In genomic region chr1:39452203-39452602, GRCm38 (mm10) we compare ENCODE assay signal across 21 mouse cellular contexts.
"Had no signal": no experiment of that assay in that cellular context is flagged by ENCODE, and none has a peak within 500 bp of the region (broad histone marks: within the 10 kb centered on the region; RNA-seq: fewer than 3 reads in every experiment).

No protein-coding gene starts in this region.

- H3K9ac ChIP-seq: limb, embryonic 12.5 days; limb, embryonic 15.5 days; liver, embryonic 14.5 days; lung, embryonic 15.5 days; midbrain, embryonic 13.5 days; neural tube, embryonic 13.5 days; stomach, embryonic 15.5 days had no signal

- H3K4me3 ChIP-seq: limb, embryonic 12.5 days; limb, embryonic 15.5 days; lung, embryonic 15.5 days; midbrain, embryonic 10.5 days; midbrain, embryonic 13.5 days; myocyte; neural tube, embryonic 13.5 days; stomach, embryonic 15.5 days had no signal

- DNase-seq: kidney, adult 9 months; kidney, postnatal 14 days; kidney, postnatal 4 days; left cerebral cortex, postnatal 4 days; lung, adult 18-20 months; lung, postnatal 10 days; lung, postnatal 36 days; retina, postnatal 1 day; right cerebral cortex, postnatal 25 days; spleen, adult 18-20 months; thymus, postnatal 25 days had no signal

- H3K27ac ChIP-seq: limb, embryonic 12.5 days; limb, embryonic 15.5 days; liver, embryonic 14.5 days; lung, embryonic 15.5 days; midbrain, embryonic 10.5 days; midbrain, embryonic 13.5 days; neural tube, embryonic 13.5 days; stomach, embryonic 15.5 days had no signal

- H3K9me3 ChIP-seq: limb, embryonic 12.5 days; limb, embryonic 15.5 days; lung, embryonic 15.5 days; midbrain, embryonic 10.5 days; midbrain, embryonic 13.5 days; neural tube, embryonic 13.5 days; stomach, embryonic 15.5 days had no signal

- H3K4me2 ChIP-seq: limb, embryonic 12.5 days; limb, embryonic 15.5 days; lung, embryonic 15.5 days; midbrain, embryonic 13.5 days; neural tube, embryonic 13.5 days; stomach, embryonic 15.5 days had no signal

- ATAC-seq: midbrain, embryonic 13.5 days; midbrain, embryonic 16.5 days had no signal

- H3K36me3 ChIP-seq: limb, embryonic 12.5 days; limb, embryonic 15.5 days; lung, embryonic 15.5 days; midbrain, embryonic 10.5 days; midbrain, embryonic 13.5 days; neural tube, embryonic 13.5 days; stomach, embryonic 15.5 days had no signal

- H3K27me3 ChIP-seq: limb, embryonic 12.5 days; limb, embryonic 15.5 days; lung, embryonic 15.5 days; midbrain, embryonic 13.5 days; neural tube, embryonic 13.5 days; stomach, embryonic 15.5 days had no signal
